Mouse (Mus musculus) midbrain, postnatal 0 days (tissue): ENCODE measurements at regions not wholly inside any gene's neighbourhood (a gene's known extent, or its start where the extent isn't known, plus 50 kb on each side); places are given as distances from the start of the nearest gene placed in this dataset.

Experiments used
- ATAC-seq: fragments of 200-750 bp; cut with Nextera tagmentation; 2 replicates; pipeline ENCODE4 v1.8.0; 2017; ENCODE audit warnings: moderate number of reproducible peaks, mild to moderate bottlenecking, moderate TSS enrichment, moderate library complexity; ENCODE audit not compliant: low FRiP score
- DNase-seq: peaks from one replicate; pipeline ENCODE4 v3.0.0-alpha.2; 2015; ENCODE audit warnings: low spot score
- H3K27ac ChIP-seq: fragments of 300-500 bp; sonication (generic); 2 replicates; pipeline ENCODE4 v1.5.1; 2014; ENCODE audit warnings: low read depth, mild to moderate bottlenecking, low read length, mixed read lengths
- H3K27me3 ChIP-seq: fragments of 300-500 bp; sonication (generic); 2 replicates; pipeline ENCODE4 v1.6.1; 2014; ENCODE audit warnings: low read length, control low read depth, mixed read lengths; ENCODE audit not compliant: insufficient read depth
- H3K36me3 ChIP-seq: fragments of 300-500 bp; sonication (generic); 2 replicates; pipeline ENCODE4 v1.6.1; 2014; ENCODE audit warnings: low read length, control low read depth, mixed read lengths; ENCODE audit not compliant: insufficient read depth
- H3K4me1 ChIP-seq: fragments of 300-500 bp; sonication (generic); 2 replicates; pipeline ENCODE4 v1.6.1; 2014; ENCODE audit warnings: mild to moderate bottlenecking, control low read depth, antibody characterized with exemption, low read length, mixed read lengths; ENCODE audit not compliant: insufficient read depth
- H3K4me2 ChIP-seq: fragments of 300-500 bp; sonication (generic); 2 replicates; pipeline ENCODE4 v1.6.1; 2014; ENCODE audit warnings: low read depth, mild to moderate bottlenecking, low read length, mixed read lengths; ENCODE audit not compliant: poor library complexity, severe bottlenecking
- H3K4me3 ChIP-seq: fragments of 300-500 bp; sonication (generic); 2 replicates; pipeline ENCODE4 v1.5.1; 2014; ENCODE audit warnings: low read depth, mild to moderate bottlenecking, low read length, moderate library complexity
- H3K9ac ChIP-seq: fragments of 300-500 bp; sonication (generic); replicated peaks from 2 replicates; pipeline ENCODE4 v1.6.1; 2014; ENCODE audit warnings: mild to moderate bottlenecking, low read length, moderate library complexity, mixed read lengths; ENCODE audit not compliant: poor library complexity, severe bottlenecking
- H3K9me3 ChIP-seq: fragments of 300-500 bp; sonication (generic); 2 replicates; pipeline ENCODE4 v1.6.1; 2016; ENCODE audit warnings: low read length, control low read depth
- CTCF ChIP-seq: IDR thresholded peaks from 2 replicates; pipeline ENCODE4 v1.5.1; 2016; ENCODE audit warnings: antibody characterized with exemption, mild to moderate bottlenecking
- WGBS: fragments of 180-500 bp; shearing (Covaris S2); extraction: QIAGEN DNeasy Blood & Tissue Kit; methylation state at CpG from one replicate; pipeline ENCODE4 v1.1.7; 2014; 5-methylcytosine and 5-hydroxymethylcytosine counted together

- no peaks in the 10 kb centered on the region for H3K9me3 ChIP-seq
- H3K36me3 ChIP-seq: no peaks in the 10 kb centered on the region
- DNase-seq (no peak), ATAC-seq (no peak)
- H3K4me1 ChIP-seq: no peaks in the 10 kb centered on the region
- no peak overlapping the region for H3K4me2 ChIP-seq
- TF ChIP-seq CTCF: no peak
- no peak overlapping the region for H3K27ac ChIP-seq
- WGBS: 75% methylated on average over 2 of the region's 2 CpGs
- no peak overlapping the region for H3K9ac ChIP-seq
- H3K27me3 ChIP-seq: no peaks in the 10 kb centered on the region
- no peak overlapping the region for H3K4me3 ChIP-seq
These were observed 61.3 kb downstream of the Tmem17 start for GRCm38 (mm10) chr11:22573166-22573565.

GRCm38 (mm10) chr11:22573802-22574201, 61.9 kb downstream of the Tmem17 start:
- Histone ChIP-seq H3K9me3 (no peaks in the 10 kb centered on the region), H3K27me3 (no peaks in the 10 kb centered on the region), H3K36me3 (no peaks in the 10 kb centered on the region), H3K9ac (no peak overlapping the region), H3K4me3 (no peak overlapping the region), H3K4me2 (no peak overlapping the region), H3K27ac (no peak overlapping the region), H3K4me1 (no peaks in the 10 kb centered on the region)
- WGBS: 83% methylated on average over 3 of the region's 3 CpGs
- ATAC-seq (no peak), DNase-seq (no peak)
- TF ChIP-seq CTCF: no peak

- H3K27me3 ChIP-seq: no peaks in the 10 kb centered on the region
- H3K27ac ChIP-seq: no peak overlapping the region
- H3K4me3 ChIP-seq: no peak overlapping the region
- H3K4me2 ChIP-seq: no peak overlapping the region
- no peak overlapping the region for H3K9ac ChIP-seq
- ATAC-seq (no peak), DNase-seq (no peak)
- H3K9me3 ChIP-seq: no peaks in the 10 kb centered on the region
- TF ChIP-seq CTCF: no peak
- whole genome bisulfite sequencing: 98% methylated on average over 2 of the region's 2 CpGs
- no peaks in the 10 kb centered on the region for H3K4me1 ChIP-seq
- no peaks in the 10 kb centered on the region for H3K36me3 ChIP-seq
These were observed 62.6 kb downstream of the Tmem17 start for GRCm38 (mm10) chr11:22574506-22574905.

- 0 out of 2 replicates have a peak overlapping the region, but pooled peaks have one; percentile 43 for H3K27ac ChIP-seq
- no peak overlapping the region for H3K4me3 ChIP-seq
- no peaks in the 10 kb centered on the region for H3K9me3 ChIP-seq
- H3K4me2 ChIP-seq: peak overlapping the region; percentile 39; the same call in 1 of the 2 replicates
- H3K4me1 ChIP-seq: peaks cover 11% of the 10 kb centered on the region; the same call in 1 of the 2 replicates
- TF ChIP-seq CTCF: no peak
- H3K9ac ChIP-seq: peak overlapping the region; percentile 39; the same call in 1 of the 2 replicates
- DNase-seq (peak; percentile 58), ATAC-seq (peak; percentile 65)
- H3K36me3 ChIP-seq: no peaks in the 10 kb centered on the region
- H3K27me3 ChIP-seq: no peaks in the 10 kb centered on the region
- WGBS: 25% methylated on average over 5 of the region's 5 CpGs
These were observed 72.2 kb downstream of the Tmem17 start for GRCm38 (mm10) chr11:22584100-22584487.

- H3K4me3 ChIP-seq: no peak overlapping the region
- H3K36me3 ChIP-seq: no peaks in the 10 kb centered on the region
- WGBS: 6% methylated on average over 13 of the region's 14 CpGs
- H3K4me2 ChIP-seq: peak overlapping the region; percentile 39
- no peaks in the 10 kb centered on the region for H3K27me3 ChIP-seq
- no peaks in the 10 kb centered on the region for H3K9me3 ChIP-seq
- TF ChIP-seq CTCF: 0 out of 2 replicates have a peak, but pooled peaks have one; percentile 2
- peak overlapping the region; percentile 55; the same call in 1 of the 2 replicates for H3K27ac ChIP-seq
- peaks cover 11% of the 10 kb centered on the region; the same call in 1 of the 2 replicates for H3K4me1 ChIP-seq
- ATAC-seq: peak; percentile 88
- DNase-seq: peak; percentile 88
- peak overlapping the region; percentile 39; the same call in 1 of the 2 replicates for H3K9ac ChIP-seq
These were observed 72.7 kb downstream of the Tmem17 start for GRCm38 (mm10) chr11:22584488-22585158.

GRCm38 (mm10) chr11:22587691-22588241, 75.9 kb downstream of the Tmem17 start:
- peak; percentile 35 for ATAC-seq
- no peaks in the 10 kb centered on the region for H3K27me3 ChIP-seq
- TF ChIP-seq CTCF: no peak
- no peak overlapping the region for H3K4me2 ChIP-seq
- no peak overlapping the region for H3K4me3 ChIP-seq
- H3K9me3 ChIP-seq: no peaks in the 10 kb centered on the region
- DNase-seq: peak; percentile 85
- no peak overlapping the region for H3K9ac ChIP-seq
- H3K27ac ChIP-seq: no peak overlapping the region; the same call in 1 of the 2 replicates
- peaks cover 11% of the 10 kb centered on the region; the same call in 1 of the 2 replicates for H3K4me1 ChIP-seq
- H3K36me3 ChIP-seq: no peaks in the 10 kb centered on the region
- 33% methylated on average over 7 of the region's 7 CpGs for WGBS
